Mouse (Mus musculus) urinary bladder, adult 18-20 months (tissue): ENCODE measurements around the gene Bace2.
A peak's percentile ranks its signal among the peaks of the same experiment; 100 is the strongest.

ENCODE experiments used
- DNase-seq, 2 experiments: peaks; one replicate each; pipeline ENCODE4 v3.0.0; 2022; ENCODE audit warnings: low spot score in 2 of 2, mixed read lengths in 2 of 2

The Bace2 gene

GRCm38 (mm10) chr16:97356499-97357187 lies at the start of gene Bace2:
Gene Bace2, plus strand, starts transcription at chr16:97356742.
- DNase-seq = peak; percentile 68 to 82

- no peak for DNase-seq
These were observed 48.9 kb upstream of the Bace2 start for GRCm38 (mm10) chr16:97307594-97307993.

DNA sequence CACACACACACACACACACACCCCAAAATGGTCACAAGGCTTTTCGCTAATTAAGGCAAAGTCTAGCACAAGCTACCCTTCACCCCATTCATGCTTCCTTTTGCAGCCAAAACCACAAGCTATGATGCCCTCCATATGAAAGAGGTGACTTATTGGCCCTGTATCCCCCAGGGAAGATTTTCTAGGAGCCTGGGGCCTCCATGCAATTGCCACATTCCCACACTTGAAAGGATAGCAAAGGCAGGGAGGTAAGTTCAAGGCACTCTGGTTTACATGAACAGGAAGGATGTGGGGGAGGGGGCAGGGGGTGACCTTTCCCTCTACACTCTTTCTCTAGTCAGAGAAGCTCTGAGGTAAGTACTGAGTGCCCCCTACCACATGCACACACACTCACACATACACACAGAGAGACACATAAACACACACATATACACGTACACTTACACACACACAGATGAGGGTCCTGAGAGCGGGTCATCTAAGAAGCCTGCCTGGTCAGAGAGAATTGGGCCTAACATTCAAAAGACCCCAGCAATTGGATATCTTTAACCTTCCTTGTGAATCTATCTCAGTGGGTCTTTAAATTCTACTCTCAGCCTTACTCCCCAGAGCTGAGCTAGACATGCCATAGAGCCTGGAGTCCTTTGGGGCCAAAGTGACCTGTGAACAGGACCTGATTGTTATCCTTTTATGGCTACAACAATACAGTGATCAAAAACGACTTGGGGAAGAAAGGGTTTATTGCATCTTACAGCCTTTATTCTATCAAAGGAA lies 46.6 kb upstream of the Bace2 start:
- no peak for DNase-seq

DNA sequence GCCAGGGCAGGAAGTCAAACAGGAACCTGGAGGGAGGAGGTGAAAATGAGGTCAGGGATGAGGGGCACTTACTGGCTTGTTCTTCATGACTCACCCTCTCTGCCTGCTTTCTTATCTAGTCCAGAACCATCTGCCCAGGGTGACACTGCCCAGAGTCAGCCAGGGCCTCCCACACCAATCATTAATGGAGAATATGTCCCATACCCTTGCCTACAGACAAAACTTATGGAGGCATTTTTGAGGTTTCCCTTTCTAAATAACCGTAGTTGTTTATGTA lies 46.0 kb upstream of the Bace2 start:
- DNase-seq = no peak

GRCm38 (mm10) chr16:97312960-97313686 lies 43.4 kb upstream of the Bace2 start:
- DNase-seq = peak; percentile 53 to 75

- DNase-seq = no peak
These were observed 35.0 kb upstream of the Bace2 start for GRCm38 (mm10) chr16:97321576-97321975.

GRCm38 (mm10) chr16:97322604-97323003 lies 33.9 kb upstream of the Bace2 start:
- no peak for DNase-seq

- no peak for DNase-seq
These were observed 30.6 kb upstream of the Bace2 start for GRCm38 (mm10) chr16:97325975-97326374.

- DNase-seq = no peak
These were observed 27.9 kb upstream of the Bace2 start for GRCm38 (mm10) chr16:97328602-97329001.

DNA sequence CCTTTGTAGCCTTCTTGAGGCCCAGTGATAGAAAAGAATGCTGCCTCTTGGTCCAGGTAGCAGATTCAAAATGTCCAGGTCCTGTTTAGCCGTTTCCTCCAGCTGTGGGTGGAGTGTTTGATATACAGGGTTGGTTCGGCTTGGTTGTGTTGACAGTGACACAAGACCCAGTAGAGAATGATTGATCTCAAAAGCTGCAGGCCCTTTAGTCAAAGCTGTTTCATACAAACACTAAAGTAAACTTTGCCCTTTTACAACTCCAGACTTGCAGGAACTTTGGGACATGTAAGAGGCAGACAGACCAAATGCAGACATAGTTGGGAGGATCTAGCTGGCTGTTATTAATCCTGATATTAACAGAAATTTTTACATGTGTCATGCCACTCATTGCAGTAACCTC lies 3.5 kb upstream of the Bace2 start:
- no peak for DNase-seq

GRCm38 (mm10) chr16:97354632-97355031 lies 1.9 kb upstream of the Bace2 start:
- no peak for DNase-seq

DNA sequence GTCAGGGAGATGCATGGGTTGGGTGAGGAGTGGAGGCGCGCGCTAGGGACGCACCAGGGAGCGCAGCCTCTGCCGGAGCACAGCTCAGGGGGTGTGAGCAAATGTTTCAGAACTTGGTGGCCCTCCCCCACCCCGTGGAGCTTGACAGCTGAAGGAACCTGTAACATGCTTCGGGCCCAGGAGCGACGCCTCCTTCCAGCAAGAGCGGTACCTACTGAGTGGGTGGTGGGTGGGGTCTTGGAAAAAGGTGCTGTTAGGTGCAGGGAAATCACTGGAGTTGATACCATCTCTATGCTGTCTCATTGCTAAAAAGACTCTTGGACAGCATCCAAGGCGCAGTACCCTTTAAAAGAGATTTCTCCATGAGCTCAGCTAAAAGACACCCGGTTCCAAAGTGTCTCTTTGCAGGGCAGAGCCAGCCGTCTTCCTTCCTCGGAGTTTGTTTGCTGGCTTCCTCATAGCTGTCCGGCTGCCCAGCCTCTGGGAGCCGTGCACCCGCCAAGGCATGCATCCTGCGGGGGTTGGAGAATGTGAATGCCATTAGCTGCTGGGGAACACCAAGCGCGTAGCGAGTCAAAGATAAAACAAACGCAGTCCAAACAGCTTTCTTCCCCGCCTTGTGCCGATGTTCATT lies 763 bp downstream of the Bace2 start:
- DNase-seq = peak; percentile 58 to 68

GRCm38 (mm10) chr16:97362231-97362888 lies 5.8 kb downstream of the Bace2 start:
- DNase-seq = peak in 1 of 2 experiments; percentile 69

DNA sequence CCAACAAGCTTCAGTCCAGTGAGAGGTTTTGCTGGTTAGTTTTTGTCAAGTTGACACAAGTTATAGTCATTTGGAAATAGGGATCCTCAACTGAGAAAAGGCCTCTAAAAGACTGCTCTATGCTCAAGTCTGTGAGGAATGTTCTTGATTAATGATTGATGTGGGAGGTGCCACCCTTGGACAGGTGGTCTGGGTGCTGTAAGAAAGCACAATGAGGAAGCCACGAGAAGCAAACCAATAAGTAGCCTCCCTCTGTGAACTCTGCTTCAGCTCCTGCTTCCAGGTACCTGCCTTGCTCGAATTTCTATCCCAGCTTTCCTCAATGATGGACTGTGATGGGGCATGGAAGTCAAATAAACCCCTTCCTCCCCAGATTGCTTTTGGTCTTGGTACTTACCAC lies 9.6 kb downstream of the Bace2 start:
- no peak for DNase-seq

DNA sequence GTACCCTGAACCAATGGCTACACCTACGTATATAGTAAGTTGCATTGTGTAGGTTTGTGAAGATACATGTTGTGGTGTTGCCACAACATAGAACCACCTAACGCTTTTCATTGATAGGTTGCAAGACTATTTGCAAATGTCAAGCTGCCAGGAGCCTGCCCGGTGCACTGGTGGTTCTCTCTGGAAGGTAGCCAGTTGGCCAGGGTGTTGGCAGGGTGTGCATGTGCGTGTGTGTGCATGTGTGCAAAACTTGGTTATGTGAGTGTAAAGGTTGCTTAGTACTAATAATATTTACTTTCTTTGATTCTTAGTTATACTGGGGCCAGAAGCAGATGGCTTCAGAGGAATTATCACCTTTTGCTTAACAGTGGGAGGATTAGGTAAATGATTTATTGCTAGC lies 13.7 kb downstream of the Bace2 start:
- peak; percentile 39 to 50 for DNase-seq

GRCm38 (mm10) chr16:97387955-97388354 lies 31.4 kb downstream of the Bace2 start:
- DNase-seq = no peak

GRCm38 (mm10) chr16:97391289-97391688 lies 34.7 kb downstream of the Bace2 start:
- no peak for DNase-seq

GRCm38 (mm10) chr16:97391701-97392384 lies 35.3 kb downstream of the Bace2 start:
- no peak for DNase-seq

DNA sequence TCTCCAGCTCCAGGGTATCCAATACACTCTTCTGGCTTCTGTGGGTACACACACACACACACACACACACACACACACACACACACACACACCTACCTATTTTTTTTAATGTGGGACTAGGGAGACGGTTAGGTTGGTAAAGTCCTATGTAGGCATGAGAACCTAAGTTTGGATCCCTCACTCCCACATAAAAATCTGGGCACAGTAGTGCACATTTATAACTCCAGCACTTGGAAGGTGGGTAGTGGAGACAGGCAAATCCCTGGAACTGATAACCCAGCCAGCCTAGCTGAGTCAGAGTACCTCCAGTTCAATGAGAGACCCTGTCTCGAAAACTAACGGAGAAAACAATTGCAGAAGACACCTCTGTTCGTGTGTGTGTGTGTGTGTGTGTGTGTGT lies 39.9 kb downstream of the Bace2 start:
- no peak for DNase-seq

DNA sequence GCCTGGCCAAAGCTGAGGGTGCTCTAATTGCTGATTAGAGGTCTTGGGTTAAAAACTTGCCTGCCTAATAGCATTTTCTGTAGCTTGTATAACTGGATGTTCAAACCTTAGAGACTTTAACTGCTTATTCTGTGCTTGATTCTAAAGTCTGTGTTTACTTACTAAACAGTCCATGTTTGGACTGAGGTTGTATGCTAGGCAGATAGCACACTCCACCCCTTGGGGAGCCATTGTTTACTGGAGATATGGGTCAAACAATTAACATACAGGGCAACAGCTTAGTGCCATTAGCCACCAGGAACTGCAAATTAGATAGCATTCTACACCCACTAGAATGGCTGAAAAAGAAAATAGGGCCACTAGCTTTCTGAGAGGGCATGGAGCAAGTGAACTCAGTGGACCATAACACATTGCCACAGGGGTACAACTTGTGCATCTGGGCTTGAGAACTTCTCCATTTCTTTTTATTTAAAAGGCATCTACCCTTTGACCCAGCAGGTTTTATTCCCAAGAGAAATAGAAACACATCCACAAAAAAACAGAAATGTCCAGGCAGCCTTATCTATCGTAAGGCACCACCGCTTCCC lies 41.5 kb downstream of the Bace2 start:
- no peak for DNase-seq

- DNase-seq = no peak
These were observed 43.4 kb downstream of the Bace2 start for GRCm38 (mm10) chr16:97399991-97400390.
